Mouse (Mus musculus): ENCODE results near the gene Pbld2. TPM values are rescaled to one million over a fixed set of nuclear protein-coding genes. Genes with fewer than 3 reads are reported as not detected.

The Pbld2 gene
- total RNA-seq (2021): 1 to 10 TPM; 6.9 to 7.3 TPM

GRCm38 (mm10) chr10:63023749-63024579 lies at the start of gene Pbld2, which contains the start of gene Hnrnph3:
Pbld2 (plus strand) TSS chr10:63024315.
Hnrnph3 (minus strand) TSS chr10:63024217.
- intact Hi-C loops (cut with DNase I): loop anchor here (2.0 to 5.0 kb wide), 6 partner anchors 41 to 313 kb away; partner anchors contain the start of genes Ccar1, Herc4 and Rufy2

GRCm38 (mm10) chr10:62979667-62980038 lies 44.5 kb upstream of the Pbld2 start:
- no peak for DNase-seq
- intact Hi-C loops (cut with DNase I): loop anchor here (2.0 kb wide), 2 partner anchors 43 to 87 kb away; no protein-coding TSS in a partner anchor

More at GRCm38 (mm10) chr10:63023749-63024579, at the start of gene Pbld2, which contains the start of gene Hnrnph3:
- peak; percentile 98 to 100 for DNase-seq

GRCm38 (mm10) chr10:62980039-62980954 lies 43.8 kb upstream of the Pbld2 start, which contains the start of gene Rufy2:
Rufy2 (plus strand) TSS chr10:62980223.
- intact Hi-C loops (cut with DNase I): loop anchor here (2.0 kb wide), 1 partner anchor 43 kb away; no protein-coding TSS in a partner anchor
- peak; percentile 88 for DNase-seq

- intact Hi-C loops (cut with DNase I): no loop called here
- no peak for DNase-seq
Measured at GRCm38 (mm10) chr10:62984072-62984471, 40.0 kb upstream of the Pbld2 start.

GRCm38 (mm10) chr10:62984495-62984894 lies 39.6 kb upstream of the Pbld2 start:
- peak in 1 of 2 experiments; percentile 10 for DNase-seq
- intact Hi-C loops (cut with DNase I): no loop called here

GRCm38 (mm10) chr10:62987341-62987740 lies 36.8 kb upstream of the Pbld2 start:
- DNase-seq: peak in 1 of 2 experiments; percentile 16
- intact Hi-C loops (cut with DNase I): no loop called here

GRCm38 (mm10) chr10:62990636-62991035 lies 33.5 kb upstream of the Pbld2 start:
- no peak for DNase-seq
- intact Hi-C loops (cut with DNase I): no loop called here

- intact Hi-C loops (cut with DNase I): no loop called here
- DNase-seq: no peak
Measured at GRCm38 (mm10) chr10:62993991-62994390, 30.1 kb upstream of the Pbld2 start.

GRCm38 (mm10) chr10:63000584-63000983 lies 23.5 kb upstream of the Pbld2 start:
- intact Hi-C loops (cut with DNase I): no loop called here

GRCm38 (mm10) chr10:63003252-63003651 lies 20.9 kb upstream of the Pbld2 start:
- intact Hi-C loops (cut with DNase I): no loop called here
- no peak for DNase-seq

More at GRCm38 (mm10) chr10:63000584-63000983, 23.5 kb upstream of the Pbld2 start:
- DNase-seq: no peak

- no peak for DNase-seq
- intact Hi-C loops (cut with DNase I): no loop called here
Measured at GRCm38 (mm10) chr10:63004556-63004955, 19.6 kb upstream of the Pbld2 start.

GRCm38 (mm10) chr10:63008193-63008592 lies 15.9 kb upstream of the Pbld2 start:
- intact Hi-C loops (cut with DNase I): no loop called here
- no peak for DNase-seq

GRCm38 (mm10) chr10:63010268-63010667 lies 13.8 kb upstream of the Pbld2 start:
- intact Hi-C loops (cut with DNase I): no loop called here
- no peak for DNase-seq

GRCm38 (mm10) chr10:63011556-63011955 lies 12.6 kb upstream of the Pbld2 start:
- intact Hi-C loops (cut with DNase I): no loop called here
- no peak for DNase-seq

- DNase-seq: no peak
- intact Hi-C loops (cut with DNase I): no loop called here
Measured at GRCm38 (mm10) chr10:63013476-63013875, 10.6 kb upstream of the Pbld2 start.

- DNase-seq: no peak
Measured at GRCm38 (mm10) chr10:63014168-63014567, 9.9 kb upstream of the Pbld2 start.

GRCm38 (mm10) chr10:63019304-63019703 lies 4.8 kb upstream of the Pbld2 start:
- no peak for DNase-seq
- intact Hi-C loops (cut with DNase I): no loop called here

More at GRCm38 (mm10) chr10:63014168-63014567, 9.9 kb upstream of the Pbld2 start:
- intact Hi-C loops (cut with DNase I): no loop called here

- no peak for DNase-seq
- intact Hi-C loops (cut with DNase I): loop anchor here (2.0 to 5.0 kb wide), 5 partner anchors 41 to 316 kb away; partner anchors contain the start of genes Ccar1, Herc4 and Rufy2
Measured at GRCm38 (mm10) chr10:63021702-63022101, 2.4 kb upstream of the Pbld2 start.

- intact Hi-C loops (cut with DNase I): loop anchor here (2.0 to 5.0 kb wide), 5 partner anchors 42 to 315 kb away; partner anchors contain the start of genes Ccar1, Herc4 and Rufy2
Measured at GRCm38 (mm10) chr10:63022541-63023120, 1.5 kb upstream of the Pbld2 start.

More at GRCm38 (mm10) chr10:63022541-63023120, 1.5 kb upstream of the Pbld2 start:
- no peak for DNase-seq
